Mouse (Mus musculus): ENCODE measurements at regions not wholly inside any gene's neighbourhood (a gene's known extent, or its start where the extent isn't known, plus 50 kb on each side); places are given as distances from the start of the nearest gene placed in this dataset.

DNA sequence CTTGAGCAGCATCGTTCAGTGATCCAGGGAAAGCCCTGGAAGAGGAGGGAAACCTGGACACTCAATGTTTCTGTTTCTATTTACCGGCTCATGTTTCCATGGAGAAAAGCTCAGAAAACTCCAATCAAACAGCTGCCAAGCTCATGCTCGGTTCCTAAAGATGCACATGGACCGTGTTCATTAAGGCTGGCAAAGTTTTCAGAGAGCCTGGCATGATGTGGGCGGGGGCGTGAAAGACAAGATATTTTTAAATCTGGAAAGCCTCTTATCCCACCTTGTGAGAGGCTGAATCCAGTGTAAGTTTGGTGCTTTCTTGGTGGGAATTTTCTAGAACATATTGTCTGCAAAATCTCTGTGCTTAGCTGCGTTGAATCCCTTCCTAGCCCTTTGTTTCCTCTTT is 1114.3 kb upstream of the Gulo start:
- TF ChIP-seq CTCF (IDR thresholded peaks at IDR 0.05; ENCODE audit: insufficient read depth, low read length) (no peak), POLR2A (IDR thresholded peaks at IDR 0.05; ENCODE audit: borderline replicate concordance, extremely low read depth, low read depth, low read length) (no peak)
